Mouse (Mus musculus) ES-E14 (cell line): ENCODE data around the gene Phf21b. TPM values are rescaled to one million over a fixed set of nuclear protein-coding genes. Genes with fewer than 3 reads are reported as not detected.

Source experiments
- DNase-seq: peaks from one replicate; pipeline ENCODE4 v3.0.0-alpha.2; 2013; ENCODE audit warnings: low read depth, low spot score
- H3K27ac ChIP-seq: 2 replicates; pipeline ENCODE4 v1.5.1; 2012; ENCODE audit warnings: low read depth, mild to moderate bottlenecking, low read length, moderate library complexity, mixed read lengths; ENCODE audit not compliant: poor library complexity, insufficient read depth, severe bottlenecking
- H3K36me3 ChIP-seq: 2 replicates; pipeline ENCODE4 v1.6.1; 2012; ENCODE audit warnings: mild to moderate bottlenecking, low read length, moderate library complexity, mixed read lengths; ENCODE audit not compliant: control insufficient read depth, poor library complexity, insufficient read depth, severe bottlenecking
- H3K4me1 ChIP-seq, 2 experiments: fragments of 150-350 bp in 1 of 2; sonication (generic) in 1 of 2; 2 replicates each; pipeline ENCODE4 v1.6.1; 2012; ENCODE audit warnings: low read length in 2 of 2, mild to moderate bottlenecking in 1 of 2, mixed read lengths in 1 of 2; ENCODE audit not compliant: control insufficient read depth in 2 of 2, insufficient read depth in 2 of 2, poor library complexity in 1 of 2
- H3K4me3 ChIP-seq, 2 experiments: fragments of 150-350 bp in 1 of 2; sonication (generic) in 1 of 2; 2 replicates each; pipeline ENCODE4 v1.5.1; 2012; ENCODE audit warnings: low read length in 2 of 2, low read depth in 1 of 2, mild to moderate bottlenecking in 1 of 2, mixed read lengths in 1 of 2; ENCODE audit not compliant: insufficient read depth in 1 of 2, poor library complexity in 1 of 2, severe bottlenecking in 1 of 2
- H3K9ac ChIP-seq: 2 replicates; pipeline ENCODE4 v1.6.1; 2012; ENCODE audit warnings: low read depth, mild to moderate bottlenecking, low read length, mixed read lengths; ENCODE audit not compliant: poor library complexity, insufficient read depth, severe bottlenecking
- H3K9me3 ChIP-seq: fragments of 150-350 bp; sonication (generic); 2 replicates; pipeline ENCODE4 v1.6.1; 2012; ENCODE audit warnings: low read depth, mild to moderate bottlenecking, low read length; ENCODE audit not compliant: control insufficient read depth, insufficient read depth
- CHD2 ChIP-seq: IDR thresholded peaks from 2 replicates; pipeline ENCODE4 v1.6.1; 2014; ENCODE audit warnings: mild to moderate bottlenecking, low read depth, low read length, inconsistent platforms
- HCFC1 ChIP-seq: IDR thresholded peaks from 2 replicates; pipeline ENCODE4 v1.6.1; 2012; ENCODE audit warnings: low read length, inconsistent platforms, borderline replicate concordance; ENCODE audit not compliant: insufficient read depth
- MAFK ChIP-seq: IDR thresholded peaks from 2 replicates; pipeline ENCODE4 v1.6.1; 2014; ENCODE audit warnings: mild to moderate bottlenecking, low read depth, low read length, inconsistent platforms; ENCODE audit not compliant: insufficient read depth
- ZC3H11A ChIP-seq: IDR thresholded peaks from 2 replicates; pipeline ENCODE4 v1.6.1; 2012; ENCODE audit warnings: low read depth, mild to moderate bottlenecking, inconsistent platforms, low read length, borderline replicate concordance
- ZNF384 ChIP-seq: IDR thresholded peaks from 2 replicates; pipeline ENCODE4 v1.6.1; 2012; ENCODE audit warnings: low read depth, low read length, inconsistent platforms
- in situ Hi-C, 2 experiments: fragments of 600-800 bp; cut with MboI; formaldehyde crosslinking; loops; one replicate each; pipeline ENCODE4 v1.15.1; 2025; ENCODE audit warnings: low sequenced_read_pairs in 2 of 2, inconsistent platforms in 1 of 2; ENCODE audit not compliant: unreplicated experiment in 2 of 2
- total RNA-seq: library from RNA; depleted of rRNA; stranded (reverse); fragments of 300-350 nt; gene quantifications from 2 replicates; pipeline ENCODE4 v1.2.3, GENCODE M21; 2012

The Phf21b gene
- total RNA-seq, 1 experiment: 7.5 TPM

DNA sequence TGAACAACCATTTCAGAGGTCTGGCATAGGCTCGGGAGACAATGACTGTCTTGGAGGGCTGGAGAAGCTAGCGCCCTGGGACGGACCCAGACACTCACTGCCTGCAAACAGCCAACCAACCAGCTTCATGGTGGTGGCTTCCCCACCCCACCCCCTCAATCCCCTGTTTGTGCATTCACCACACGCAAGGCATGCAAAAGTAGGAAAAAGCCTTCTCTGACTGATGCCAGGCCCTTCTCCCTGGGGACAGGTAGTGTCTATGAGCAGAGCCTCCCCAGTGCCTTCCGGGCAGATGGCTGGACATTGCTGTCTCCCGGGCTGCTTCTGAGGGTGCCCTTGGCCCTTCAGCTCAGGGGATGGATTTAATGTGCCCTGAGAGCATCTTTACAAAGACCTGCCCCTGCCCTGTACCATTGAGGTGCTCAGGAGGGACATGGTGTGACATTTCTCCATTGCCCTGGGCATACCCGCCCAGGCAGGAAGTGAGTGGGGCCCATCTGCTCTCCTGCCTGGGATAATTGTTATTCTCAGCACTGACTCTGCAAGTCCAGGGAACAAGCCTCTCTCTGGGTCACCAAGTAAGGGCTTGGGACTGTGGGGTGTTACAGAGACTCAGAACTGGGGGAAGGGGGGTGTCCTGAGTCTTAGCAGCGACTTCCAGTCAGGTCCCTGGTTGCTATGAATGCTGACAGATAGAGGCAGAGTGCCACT, 93.0 kb downstream of the Phf21b start:
- H3K4me3 ChIP-seq: no peak overlapping the region
- peaks cover 0 to 14% of the 10 kb centered on the region in 2 experiments; a peak in 2 of 4 replicates for H3K4me1 ChIP-seq
- TF ChIP-seq ZNF384 (no peak), HCFC1 (no peak), ZC3H11A (no peak), MAFK (no peak), CHD2 (no peak)
- peaks cover 5% of the 10 kb centered on the region; the same call in 1 of the 2 replicates for H3K36me3 ChIP-seq
- no peak overlapping the region for H3K27ac ChIP-seq
- no peaks in the 10 kb centered on the region for H3K9me3 ChIP-seq
- no peak overlapping the region for H3K9ac ChIP-seq
- DNase-seq: no peak
- in situ Hi-C loops: no loop called here

DNA sequence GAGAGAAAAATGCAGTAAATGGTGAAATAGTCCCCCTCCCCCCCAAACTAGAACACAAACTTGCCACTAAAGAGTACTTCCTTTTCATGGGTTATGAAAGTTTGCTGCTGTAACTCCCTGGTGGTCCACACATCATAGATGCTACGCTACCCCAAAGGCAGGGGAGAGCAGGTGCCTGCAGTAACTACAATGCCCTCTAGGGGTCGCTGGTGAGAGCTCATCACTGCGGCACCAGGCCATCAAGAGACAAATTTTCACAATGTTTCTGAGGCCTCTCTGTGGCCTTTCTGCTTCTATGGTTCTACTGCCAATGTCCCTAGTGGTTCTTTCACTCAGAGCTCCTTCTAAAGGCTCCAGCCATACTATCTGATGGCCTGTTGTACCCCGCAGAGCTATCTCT, 97.4 kb downstream of the Phf21b start:
- DNase-seq: peak; percentile 54
- peaks cover 6% of the 10 kb centered on the region; the same call in 1 of the 2 replicates for H3K36me3 ChIP-seq
- no peak overlapping the region for H3K27ac ChIP-seq
- in situ Hi-C loops: no loop called here
- no peak overlapping the region for H3K9ac ChIP-seq
- H3K9me3 ChIP-seq: no peaks in the 10 kb centered on the region
- H3K4me1 ChIP-seq: peaks cover 0 to 7% of the 10 kb centered on the region in 2 experiments; a peak in 2 of 4 replicates
- TF ChIP-seq MAFK: no peak
- no peak for TF ChIP-seq ZNF384
- TF ChIP-seq CHD2: no peak
- TF ChIP-seq HCFC1: no peak
- no peak for TF ChIP-seq ZC3H11A
- no peak overlapping the region for H3K4me3 ChIP-seq

DNA sequence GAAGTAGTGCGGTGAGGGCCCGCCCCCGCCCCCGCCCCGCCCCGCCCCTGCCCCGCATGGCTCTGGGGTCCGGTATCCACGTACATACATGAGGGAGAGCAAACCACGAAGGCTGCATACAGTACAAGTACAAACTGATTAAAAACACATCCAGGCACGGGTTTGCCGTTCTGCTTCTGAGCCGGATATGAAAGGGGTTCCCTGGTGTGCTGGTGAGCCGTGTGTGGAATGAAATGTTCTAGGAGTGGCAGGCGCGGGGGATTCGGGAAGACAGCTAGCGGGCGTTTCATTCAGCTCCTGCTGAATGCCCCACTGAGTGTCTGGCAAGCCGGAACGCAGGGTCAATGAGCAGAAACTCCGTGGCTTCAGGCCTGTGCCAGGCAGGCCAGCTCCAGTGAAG, 99.4 kb downstream of the Phf21b start:
- in situ Hi-C loops: no loop called here
- H3K9me3 ChIP-seq: no peaks in the 10 kb centered on the region
- peak overlapping the region; percentile 37 to 49; a peak in 3 of 4 replicates for H3K4me3 ChIP-seq
- TF ChIP-seq HCFC1 (no peak), ZC3H11A (no peak), CHD2 (no peak), MAFK (no peak), ZNF384 (no peak)
- peak overlapping the region; percentile 61; the same call in 1 of the 2 replicates for H3K9ac ChIP-seq
- H3K27ac ChIP-seq: no peak overlapping the region
- peaks cover 0 to 4% of the 10 kb centered on the region in 2 experiments; a peak in 2 of 4 replicates for H3K4me1 ChIP-seq
- H3K36me3 ChIP-seq: peaks cover 12% of the 10 kb centered on the region; the same call in 1 of the 2 replicates
- no peak for DNase-seq

DNA sequence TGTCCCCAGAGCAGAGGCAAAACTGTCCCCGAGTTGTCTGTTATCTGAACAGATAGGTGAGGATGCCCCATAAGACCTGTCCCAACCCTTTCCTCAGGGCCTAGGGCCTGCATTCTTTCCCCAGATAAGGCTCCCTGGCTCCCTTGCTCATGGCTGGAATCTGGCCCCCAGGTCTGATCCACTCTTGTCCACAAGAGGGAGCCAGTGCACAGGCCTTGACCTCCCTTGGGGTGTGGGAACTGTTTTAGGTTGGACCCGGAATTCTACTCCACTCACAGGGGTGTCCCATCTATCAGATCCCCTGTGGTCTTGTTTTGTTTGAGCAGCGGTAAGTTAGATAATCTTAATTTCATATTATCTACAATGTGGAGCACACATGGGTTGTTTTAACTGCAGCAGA, 100.9 kb downstream of the Phf21b start:
- Histone ChIP-seq H3K4me3 (no peak overlapping the region), H3K9me3 (no peaks in the 10 kb centered on the region), H3K27ac (no peak overlapping the region), H3K36me3 (peaks cover 12% of the 10 kb centered on the region; the same call in 1 of the 2 replicates), H3K9ac (no peak overlapping the region), H3K4me1 (peaks cover 0 to 4% of the 10 kb centered on the region in 2 experiments; a peak in 2 of 4 replicates)
- TF ChIP-seq ZNF384 (no peak), HCFC1 (no peak), MAFK (no peak), ZC3H11A (peak; percentile 67; the same call in 1 of the 2 replicates), CHD2 (no peak)
- peak; percentile 70 for DNase-seq
- in situ Hi-C loops: no loop called here
